Mouse (Mus musculus): ENCODE data around the gene Rhot2.
A peak's percentile ranks its signal among the peaks of the same experiment; 100 is the strongest.

Gene Rhot2

DNA sequence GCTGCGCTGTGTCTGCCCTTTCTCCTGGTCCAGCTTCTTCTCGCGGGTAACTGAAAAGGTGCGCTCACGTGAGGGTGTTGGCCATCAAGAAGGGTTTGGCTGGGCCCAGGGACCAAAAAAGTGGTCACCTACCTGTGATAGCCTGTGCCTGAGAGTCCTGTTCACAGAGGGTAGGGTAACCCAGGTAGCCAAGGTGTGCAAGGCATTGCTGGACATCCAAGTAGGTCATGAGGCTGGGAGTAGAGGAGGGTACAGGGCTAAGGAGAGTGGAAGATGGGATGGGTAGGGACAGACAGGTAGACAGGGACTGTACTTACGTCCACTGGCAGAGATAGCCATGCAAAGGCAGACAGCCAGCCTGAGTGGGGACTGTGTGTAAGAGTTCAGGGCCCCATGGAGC is 4.1 kb downstream of the Rhot2 start:
- DNase-seq: no peak

DNA sequence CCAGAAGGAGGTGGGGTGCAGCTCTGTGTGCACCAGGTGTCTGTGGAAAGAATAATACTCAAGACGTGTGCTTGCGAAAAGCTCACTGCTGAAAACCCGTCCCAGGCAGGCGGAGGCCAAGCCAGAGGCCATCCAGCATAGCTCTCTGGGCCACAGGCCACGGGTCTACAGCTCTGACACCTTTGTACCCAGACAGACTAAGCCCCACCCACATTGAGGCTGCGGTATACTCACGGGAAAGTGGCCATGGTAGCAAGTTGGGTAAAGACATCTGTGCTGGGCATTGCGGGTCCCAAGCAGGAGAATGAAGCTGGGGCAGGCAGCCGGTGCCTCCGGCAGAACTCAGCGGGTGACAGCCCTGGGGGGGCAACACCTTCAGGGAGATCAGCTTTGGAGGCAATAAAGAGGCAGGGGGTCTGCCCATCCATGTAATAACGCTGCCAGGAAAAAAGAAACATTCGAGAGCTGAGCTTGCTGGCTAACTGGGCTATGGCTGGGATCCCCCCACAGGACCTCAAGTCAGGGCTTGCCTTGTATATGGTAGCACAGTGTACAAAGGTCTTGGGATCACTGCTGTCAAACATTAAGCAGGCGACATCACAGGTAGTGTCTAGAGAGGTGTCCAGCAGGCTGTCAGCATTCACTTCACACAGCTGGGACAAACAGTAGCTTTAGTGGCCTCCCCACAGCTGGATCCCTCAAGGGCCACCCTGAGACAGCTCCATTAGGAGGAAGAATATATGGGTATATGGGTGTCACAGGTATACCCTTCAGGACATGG is 5.0 kb downstream of the Rhot2 start:
- DNase-seq: peak; percentile 32

DNA sequence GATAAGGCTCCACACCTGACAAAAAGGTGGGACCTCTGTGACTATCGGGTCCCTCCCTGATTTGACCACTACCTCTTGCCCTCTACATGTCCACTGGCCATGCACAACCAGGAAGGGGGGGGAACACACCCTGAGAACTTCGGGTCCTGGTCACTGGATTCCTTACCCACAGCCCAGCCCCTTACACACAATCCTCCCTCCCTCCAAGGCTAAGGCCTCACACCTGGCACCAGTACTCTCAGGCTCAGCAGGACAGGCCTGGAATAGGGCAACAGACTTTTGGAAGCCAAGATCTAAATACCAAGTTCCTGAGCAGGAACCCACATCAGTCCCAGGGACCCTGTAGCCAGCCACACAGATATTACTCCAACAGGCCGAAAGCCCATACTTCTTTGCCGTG is 5.7 kb downstream of the Rhot2 start:
- no peak for DNase-seq

DNA sequence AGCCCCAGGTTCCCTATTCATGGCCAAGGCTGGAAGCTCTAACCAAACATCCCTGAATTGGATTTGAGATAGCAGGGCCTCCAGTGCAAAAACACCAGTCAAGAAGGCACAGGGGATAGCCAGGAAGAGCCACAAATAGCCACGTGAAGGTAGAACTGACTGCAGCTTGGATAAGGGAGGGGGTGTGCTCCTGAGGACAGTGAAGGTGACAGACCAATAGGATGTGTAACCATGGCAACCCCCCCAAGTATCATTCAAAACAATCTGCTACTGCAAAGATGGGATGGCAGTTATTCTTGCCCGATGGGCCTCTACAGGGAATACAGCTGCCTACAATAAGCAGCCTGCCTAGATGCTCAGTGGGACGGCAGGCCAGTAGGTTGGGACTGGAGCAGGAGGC is 7.1 kb downstream of the Rhot2 start:
- no peak for DNase-seq

DNA sequence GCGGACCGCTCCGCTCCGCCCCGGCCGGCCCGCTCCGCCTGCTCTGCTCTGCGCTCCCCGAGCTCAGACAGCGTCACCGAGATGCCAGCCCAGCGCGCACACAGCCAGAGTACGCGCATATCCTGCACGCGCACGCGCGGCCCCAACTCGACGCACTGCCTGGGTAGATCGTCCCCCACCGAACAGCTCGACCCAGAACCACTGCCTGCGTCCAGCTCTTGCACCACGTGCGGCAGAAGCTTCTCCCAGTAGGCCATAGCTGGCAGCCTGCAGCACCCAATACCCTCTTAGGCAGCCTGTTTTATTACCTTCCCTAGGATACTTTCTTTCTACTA is 7.6 kb downstream of the Rhot2 start, which contains the start of gene Rhbdl1:
Gene Rhbdl1 (minus strand): TSS at position 220 of the 335 bp plus-strand sequence.
- peak; percentile 60 for DNase-seq

DNA sequence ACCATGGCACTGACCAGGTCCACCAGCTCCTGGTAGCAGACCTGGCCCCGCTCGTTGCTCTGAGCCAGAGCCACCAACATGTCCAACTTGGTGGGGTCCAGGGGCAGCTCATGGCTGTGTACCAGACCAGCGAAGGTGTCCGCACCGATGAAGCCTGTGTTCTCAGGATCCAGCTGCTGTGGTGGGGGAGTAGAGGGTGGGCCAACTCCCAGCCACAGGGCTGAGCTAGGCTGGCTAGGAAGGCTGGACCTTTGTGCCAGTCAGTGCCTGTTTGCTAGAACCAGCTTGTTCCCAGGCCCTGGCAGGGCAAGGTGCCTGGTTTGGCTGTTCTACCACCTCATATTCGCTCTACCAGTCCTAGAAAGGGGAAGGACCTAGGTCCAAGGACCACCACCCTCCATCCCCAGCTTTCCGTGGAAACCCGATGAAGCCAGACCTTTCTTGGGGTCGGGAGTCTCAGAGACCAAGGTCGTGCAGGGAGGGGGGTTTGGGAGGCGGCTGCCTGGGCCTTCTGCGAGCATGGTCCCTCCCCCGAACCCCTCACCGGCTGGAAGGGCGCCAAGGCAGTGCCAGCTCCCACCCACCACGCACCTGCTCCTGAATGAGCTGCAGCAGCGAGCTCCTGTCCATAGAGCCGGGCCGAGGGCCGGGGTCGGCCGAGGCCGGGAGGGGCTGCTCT is 8.1 kb downstream of the Rhot2 start:
- no peak for DNase-seq

DNA sequence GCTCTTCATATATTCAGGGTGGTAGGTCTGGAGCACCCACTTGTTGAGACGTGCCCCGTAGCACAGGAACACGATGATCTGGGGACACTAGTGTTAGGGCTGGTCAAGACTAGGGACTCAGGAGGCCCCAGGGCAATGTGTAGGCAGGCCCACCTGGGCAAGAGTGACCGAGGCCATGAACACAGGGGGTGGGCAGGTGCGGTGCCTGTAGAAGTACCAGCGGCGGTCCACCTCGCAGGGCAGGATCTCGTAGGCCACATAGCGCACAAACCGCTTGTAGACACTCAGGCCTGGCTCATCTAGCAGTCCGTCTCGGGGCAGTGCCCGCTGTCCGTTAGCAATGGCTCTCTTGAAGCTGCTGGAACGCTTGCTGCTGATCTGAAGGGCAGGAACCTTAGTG is 8.8 kb downstream of the Rhot2 start:
- no peak for DNase-seq

DNA sequence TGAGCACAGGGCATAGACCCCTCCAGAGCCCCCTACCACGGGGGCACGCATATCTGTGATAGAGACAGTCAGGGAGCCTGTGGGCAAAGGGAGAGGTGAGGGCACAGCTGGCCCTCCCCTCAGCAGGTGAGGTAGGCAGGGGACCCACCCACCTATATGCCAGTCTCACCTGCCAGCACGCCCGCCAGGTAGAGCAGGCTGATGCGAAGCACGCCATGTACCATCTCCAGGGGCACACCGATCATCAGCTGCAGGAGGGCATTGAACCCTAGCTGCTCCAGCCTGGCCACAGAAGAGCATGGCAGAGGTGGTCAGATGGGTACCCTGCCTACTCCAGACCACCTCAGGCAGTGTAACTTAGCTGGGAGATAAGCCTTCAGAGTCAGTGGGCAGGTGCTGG is 9.3 kb downstream of the Rhot2 start:
- no peak for DNase-seq

DNA sequence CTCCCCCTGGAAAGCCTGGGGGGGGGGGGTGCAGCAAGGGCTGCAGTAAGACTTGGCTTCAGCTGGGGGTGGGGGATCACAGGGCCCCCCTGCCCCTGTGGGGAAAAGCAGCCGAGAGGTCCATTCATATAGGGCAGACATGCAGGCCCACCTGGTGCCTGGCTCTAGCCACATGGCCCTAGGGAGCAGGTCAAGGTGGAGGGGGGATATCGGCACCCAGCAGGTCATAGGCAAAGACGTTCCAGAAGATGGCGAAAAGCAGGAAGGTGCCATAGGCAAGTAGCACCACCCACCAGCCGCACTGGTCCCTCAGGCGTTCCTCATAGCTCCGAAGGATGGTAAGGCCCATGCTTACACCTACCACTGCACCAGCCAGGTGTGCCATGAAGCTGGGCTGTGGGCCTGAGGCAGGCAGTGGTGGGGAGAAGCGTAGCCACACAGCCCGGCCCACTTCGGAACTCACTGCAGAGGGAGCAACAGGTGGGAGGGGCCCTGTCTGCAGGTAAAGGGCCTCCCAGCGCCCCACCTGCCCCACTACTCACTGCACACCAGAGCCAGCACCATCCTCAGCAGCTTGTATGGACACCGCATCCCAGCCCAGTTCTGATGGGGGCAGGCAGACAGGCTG is 9.9 kb downstream of the Rhot2 start:
- no peak for DNase-seq

DNA sequence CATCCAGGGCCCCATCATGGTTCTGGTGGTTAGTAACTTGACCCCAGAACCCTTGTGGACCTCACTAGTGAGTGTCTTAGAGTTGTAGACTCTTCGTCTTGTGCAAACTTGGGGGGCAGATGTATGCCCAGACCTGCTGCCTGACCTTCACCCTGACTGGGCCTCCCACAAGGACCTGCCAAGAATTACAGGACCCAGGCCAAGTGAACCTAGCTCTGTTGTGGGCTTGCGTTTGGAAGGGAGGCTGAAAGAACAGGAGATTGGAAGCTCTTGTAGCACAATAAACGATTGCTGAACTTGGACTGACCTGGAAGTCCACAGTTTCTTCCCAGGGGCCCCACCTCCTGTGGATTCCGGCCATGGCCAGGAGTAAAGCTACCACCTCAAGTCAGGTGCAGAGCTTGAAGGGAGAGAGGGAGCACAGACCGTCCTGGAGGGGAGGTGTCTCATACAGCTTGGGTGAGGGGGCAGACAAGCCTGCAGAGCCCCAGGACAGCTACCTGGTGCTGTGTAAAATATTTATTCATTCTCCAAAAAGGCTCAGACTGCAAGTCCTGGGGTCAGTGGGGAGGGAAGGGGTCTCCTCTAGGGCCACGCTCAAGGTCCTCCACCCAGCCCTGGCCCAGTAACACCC is 10.6 kb downstream of the Rhot2 start:
- no peak for DNase-seq

DNA sequence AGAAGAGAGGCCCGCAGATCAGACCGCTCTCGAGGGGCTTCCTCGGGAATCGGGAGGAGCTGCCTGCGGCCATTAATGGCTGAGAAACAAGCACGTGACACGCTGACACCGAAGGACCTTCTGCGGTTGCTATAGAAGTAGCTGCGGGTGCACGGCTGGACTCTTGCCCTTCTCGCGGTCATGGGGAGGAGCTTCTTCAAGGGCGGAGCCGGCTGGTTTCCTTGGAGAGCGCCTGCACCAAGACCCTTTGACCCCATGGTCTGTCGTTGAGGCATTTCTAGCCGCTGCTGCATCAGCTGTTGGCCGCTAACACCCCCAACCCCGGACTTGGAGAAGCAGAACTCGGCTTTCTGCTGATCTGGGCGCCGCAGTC is 11.4 kb downstream of the Rhot2 start, which contains the start of gene Stub1:
Gene Stub1 (minus strand): TSS at position 114 of the 373 bp plus-strand sequence.
- peak; percentile 87 for DNase-seq

DNA sequence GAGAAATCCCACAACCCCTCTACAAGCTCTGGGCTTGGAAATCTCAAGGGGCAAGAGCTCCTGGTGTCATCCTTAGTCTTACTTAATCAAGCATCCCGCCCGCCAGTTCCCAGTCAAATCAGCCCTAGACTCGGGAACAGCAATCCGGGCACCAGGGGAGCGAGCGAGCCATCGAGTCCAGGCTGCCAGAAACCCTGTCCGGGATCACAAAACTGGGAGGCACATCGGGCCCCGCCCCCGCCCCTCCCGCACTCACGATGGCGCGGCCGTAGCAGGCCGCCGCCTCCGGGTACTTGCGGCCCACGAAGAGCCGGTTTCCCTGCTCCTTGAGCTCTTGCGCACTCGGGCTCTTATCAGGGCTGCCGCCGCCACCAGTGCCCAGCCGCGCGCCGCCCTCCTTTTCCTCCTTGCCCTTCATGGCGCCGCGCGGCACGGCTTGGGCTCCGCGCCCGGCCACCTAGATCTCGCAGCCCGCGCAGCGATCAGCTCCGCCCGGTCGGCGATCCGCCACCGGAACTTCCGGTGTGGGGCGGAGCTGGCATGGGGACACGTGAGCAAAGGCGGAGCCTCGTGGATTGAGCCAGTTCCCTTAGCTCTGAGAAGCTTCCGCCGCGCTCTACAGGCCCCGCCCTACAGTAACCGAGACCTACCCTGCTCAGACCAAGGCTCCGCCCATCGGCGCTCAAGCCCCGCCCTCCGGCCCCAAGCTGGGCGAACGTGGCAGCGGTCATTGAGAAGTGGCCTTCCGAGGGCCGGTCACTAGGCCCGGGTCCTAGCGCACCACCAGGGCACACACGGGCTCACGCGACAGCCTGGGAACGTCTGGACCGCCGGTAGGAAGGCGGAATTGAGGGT is 12.0 kb downstream of the Rhot2 start:
- peak; percentile 100 for DNase-seq

DNA sequence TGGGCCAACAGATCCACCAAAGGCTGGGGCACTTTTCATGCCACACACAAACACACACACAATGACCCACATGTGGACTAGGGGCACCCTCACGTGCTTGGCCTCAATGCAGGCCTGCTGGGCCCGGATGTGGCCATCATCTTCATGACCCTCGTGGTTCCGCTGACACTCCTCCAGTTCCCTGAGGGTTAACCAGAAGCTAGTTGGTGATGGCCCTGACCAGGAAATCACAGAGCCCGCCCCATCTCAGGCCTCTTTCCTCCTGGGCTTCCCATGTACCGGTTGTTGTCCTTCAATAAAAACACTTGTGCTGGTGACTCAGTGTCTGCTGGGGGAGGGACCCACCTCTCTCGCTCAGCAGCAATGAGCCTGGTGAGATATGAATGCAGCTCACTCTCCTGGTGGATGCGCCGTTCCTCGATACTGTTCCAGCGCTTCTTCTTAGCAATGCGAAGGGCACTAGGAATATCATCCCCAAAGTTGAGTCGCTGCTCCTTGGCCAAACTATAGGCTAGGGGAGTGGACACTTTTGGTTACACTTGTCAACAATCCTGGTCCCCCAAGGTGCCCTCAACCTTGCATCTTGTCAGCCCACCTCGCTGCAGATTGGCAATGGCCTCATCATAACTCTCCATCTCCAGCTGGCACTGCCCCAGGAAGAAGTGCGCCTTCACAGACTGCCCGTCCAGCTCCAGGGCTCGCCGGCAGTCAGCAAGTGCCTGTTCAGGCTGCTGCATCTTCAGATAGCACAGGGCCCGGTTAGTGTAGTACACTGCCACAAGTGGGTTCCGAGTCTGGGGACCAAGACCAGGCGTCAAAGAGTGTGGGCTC is 13.0 kb downstream of the Rhot2 start:
- no peak for DNase-seq

DNA sequence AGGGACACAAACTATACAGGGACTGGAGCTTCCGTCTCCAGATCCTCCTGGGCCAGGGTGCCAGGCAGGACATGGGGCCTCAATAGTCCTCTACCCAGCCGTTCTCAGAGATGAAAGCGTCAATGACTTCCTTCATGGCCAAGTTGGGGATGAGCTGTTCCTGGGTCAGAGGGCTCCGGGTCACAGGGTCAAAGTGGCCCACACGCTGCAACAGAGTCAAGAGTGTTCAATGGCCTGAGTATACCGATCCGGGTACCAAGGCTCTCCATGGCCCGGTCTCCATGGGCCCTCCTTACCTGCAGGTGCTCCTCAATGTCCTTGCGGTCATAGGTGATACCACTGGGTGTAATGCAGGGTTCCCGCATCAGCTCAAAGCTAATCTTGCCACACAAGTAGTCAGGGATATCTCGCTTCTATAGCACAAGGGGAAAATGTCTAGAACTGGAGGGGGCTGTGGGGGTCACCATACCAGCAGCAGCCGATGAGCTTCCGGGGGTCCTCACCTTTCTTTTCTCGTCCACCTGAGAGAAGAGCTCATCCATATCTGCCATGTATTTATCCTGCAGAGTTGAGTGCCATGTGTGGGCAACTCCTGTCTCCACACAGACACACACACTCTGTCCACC is 13.7 kb downstream of the Rhot2 start:
- no peak for DNase-seq

DNA sequence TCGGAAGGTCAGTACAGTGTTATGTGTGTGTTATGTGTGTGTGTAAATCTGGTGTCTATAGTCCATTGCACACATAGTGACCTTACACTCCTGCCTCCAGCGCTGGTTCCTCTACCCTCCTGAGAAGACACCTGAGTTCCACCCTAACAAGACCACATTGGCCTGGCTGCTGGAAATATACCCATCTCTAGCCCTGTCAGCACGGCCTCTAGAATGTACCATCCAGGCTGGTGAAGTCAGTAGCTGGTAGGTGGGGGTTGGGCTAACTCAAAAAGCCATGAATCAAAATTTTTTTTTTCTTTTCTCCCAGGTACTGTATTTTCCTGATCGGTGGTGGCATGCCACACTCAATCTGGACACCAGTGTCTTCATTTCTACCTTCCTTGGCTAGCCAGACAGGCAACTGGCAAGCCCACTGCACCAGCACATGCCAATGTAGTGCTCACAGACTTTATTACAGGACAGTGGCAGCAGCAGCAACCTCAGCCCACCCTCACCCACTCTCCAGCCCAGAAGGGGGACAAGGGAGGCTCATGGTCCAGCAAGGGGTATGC is 14.4 kb downstream of the Rhot2 start:
- DNase-seq: no peak

DNA sequence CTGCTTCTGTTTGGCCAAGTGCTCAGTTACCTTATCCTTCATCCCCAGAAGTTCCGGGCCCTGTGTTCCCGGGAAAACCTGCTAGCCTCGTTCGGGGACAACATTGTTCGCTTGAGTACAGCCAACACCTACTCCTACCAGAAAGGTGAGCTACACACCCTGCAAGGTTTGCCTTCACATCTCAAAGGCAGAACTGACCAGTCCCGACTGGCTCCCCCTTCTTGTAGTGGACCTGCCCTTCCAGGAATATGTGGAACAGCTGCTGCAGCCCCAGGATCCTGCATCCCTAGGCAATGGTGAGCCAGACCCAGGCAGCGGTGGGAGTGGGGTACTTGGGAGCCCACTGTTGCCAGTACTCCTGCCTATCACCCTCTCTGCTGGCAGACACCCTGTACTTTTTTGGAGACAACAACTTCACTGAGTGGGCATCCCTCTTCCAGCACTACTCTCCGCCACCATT is 15.1 kb downstream of the Rhot2 start:
- no peak for DNase-seq

DNA sequence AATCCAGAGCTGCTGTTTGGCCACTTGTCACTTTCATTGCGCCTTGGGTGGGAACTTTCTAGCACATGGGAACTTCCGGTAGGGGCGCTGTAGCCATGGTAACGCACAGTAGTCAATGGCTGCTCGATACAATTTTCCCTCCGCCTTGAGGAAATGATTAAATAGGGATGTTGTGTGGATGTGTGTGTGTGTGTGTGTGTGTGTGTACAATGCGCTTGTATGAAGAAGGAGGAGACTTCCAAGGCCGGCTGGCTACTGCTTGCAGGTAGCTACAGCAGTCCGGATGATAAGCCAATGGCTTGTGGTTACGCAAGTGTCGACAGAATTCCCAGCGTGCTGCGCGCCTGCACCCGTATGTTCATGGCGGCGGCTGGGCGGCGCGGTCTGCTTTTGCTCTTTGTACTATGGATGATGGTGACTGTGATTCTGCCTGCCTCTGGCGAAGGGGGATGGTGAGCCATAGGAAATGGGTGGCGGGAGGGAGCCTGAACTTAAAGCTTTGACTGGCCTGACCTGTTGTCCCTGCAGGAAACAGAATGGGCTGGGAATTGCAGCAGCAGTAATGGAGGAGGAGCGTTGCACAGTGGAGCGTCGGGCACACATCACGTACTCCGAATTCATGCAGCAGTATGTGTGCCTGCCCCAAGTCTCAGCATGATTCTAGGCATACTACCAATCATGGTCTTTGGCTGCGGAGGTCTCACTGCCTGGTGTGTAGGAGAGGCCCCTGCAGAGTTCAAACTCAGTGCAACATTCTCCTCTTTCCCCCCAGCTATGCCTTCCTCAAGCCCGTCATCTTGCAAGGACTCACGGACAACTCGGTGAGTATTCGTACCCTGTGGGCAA is 15.7 kb downstream of the Rhot2 start, which contains the start of gene Jmjd8:
Gene Jmjd8 (plus strand): TSS at position 156 of the 846 bp plus-strand sequence.
- peak; percentile 82 for DNase-seq

DNA sequence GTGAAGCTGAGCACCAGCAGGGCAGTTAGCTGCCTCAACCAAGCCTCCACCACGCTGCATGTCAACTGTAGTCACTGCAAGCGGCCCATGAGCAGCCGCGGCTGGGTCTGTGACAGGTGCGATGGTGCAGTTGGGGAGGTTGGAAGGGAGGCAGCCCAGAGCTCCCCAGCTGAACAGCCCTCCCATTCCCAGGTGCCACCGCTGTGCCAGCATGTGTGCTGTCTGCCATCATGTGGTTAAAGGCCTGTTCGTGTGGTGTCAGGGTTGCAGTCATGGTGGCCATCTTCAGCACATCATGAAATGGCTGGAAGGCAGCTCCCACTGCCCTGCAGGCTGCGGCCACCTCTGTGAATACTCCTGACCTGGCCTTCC is 16.4 kb downstream of the Rhot2 start:
- DNase-seq: no peak

DNA sequence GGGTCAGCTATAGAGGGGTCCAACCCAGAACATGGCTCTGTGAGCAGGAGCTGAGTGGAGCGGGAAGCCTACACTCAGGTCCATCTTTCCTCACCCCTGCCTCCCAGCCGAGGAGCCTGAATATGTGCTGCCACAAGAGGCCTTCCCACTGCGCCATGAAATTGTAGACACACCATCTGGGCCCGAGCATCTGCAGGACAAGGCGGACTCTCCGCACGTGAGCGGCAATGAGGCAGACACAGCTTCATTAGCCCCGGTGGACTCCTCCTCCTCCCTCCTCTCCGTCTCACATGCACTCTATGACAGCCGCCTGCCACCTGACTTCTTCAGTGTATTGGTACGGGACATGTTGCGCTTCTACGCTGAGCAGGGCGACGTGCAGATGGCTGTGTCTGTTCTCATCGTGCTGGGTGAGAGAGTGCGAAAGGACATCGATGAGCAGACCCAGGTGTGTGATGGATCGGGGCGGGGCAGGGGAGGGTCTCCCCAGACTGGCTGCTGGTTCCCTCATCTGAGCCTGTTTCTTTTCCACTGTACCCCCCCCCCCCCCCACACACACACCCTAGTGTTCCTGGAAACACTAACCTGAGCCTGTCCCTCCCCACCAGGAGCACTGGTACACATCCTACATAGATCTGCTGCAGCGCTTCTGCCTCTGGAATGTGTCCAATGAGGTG is 17.0 kb downstream of the Rhot2 start:
- no peak for DNase-seq

Measured in liver (tissue).